Mouse (Mus musculus): ENCODE data around the gene Gm17720. TPM values are rescaled to one million over a fixed set of nuclear protein-coding genes. Genes with fewer than 3 reads are reported as not detected.

Gm17720 gene
- total and polyA plus RNA-seq, 2 experiments from 2014 or later: not detected

- 77% methylated on average over 8 of the region's 8 CpGs for WGBS
- ATAC-seq (no peak), DNase-seq (no peak)
- Histone ChIP-seq H3K4me2 (ENCODE audit: low read depth) (no peak overlapping the region), H3K4me3 (ENCODE audit: low read depth, low read length) (no peak overlapping the region), H3K4me1 (ENCODE audit: insufficient read depth) (no peaks in the 10 kb centered on the region), H3K9ac (no peak overlapping the region), H3K27ac (ENCODE audit: low read depth, low read length) (no peak overlapping the region), H3K36me3 (ENCODE audit: insufficient read depth) (no peaks in the 10 kb centered on the region), H3K27me3 (ENCODE audit: insufficient read depth, low read length) (no peaks in the 10 kb centered on the region; the same call in 1 of the 2 replicates), H3K9me3 (ENCODE audit: low read length) (no peaks in the 10 kb centered on the region)
- no peak for TF ChIP-seq CTCF (IDR thresholded peaks at IDR 0.05; ENCODE audit: low read depth)
Observed at GRCm38 (mm10) chr8:110074496-110074895, 28.1 kb downstream of the Gm17720 start.

GRCm38 (mm10) chr8:110071600-110071999 lies 31.0 kb downstream of the Gm17720 start:
- H3K4me1 ChIP-seq (ENCODE audit: insufficient read depth): no peaks in the 10 kb centered on the region
- peak; percentile 95 for TF ChIP-seq CTCF (IDR thresholded peaks at IDR 0.05; ENCODE audit: low read depth)
- no peaks in the 10 kb centered on the region for H3K36me3 ChIP-seq (ENCODE audit: insufficient read depth)
- no peak overlapping the region for H3K9ac ChIP-seq
- 15% methylated on average over 9 of the region's 9 CpGs for WGBS
- H3K4me2 ChIP-seq (ENCODE audit: low read depth): no peak overlapping the region
- DNase-seq (peak; percentile 84), ATAC-seq (peak; percentile 45; the same call in 1 of the 2 replicates)
- H3K27me3 ChIP-seq (ENCODE audit: insufficient read depth, low read length): no peaks in the 10 kb centered on the region; the same call in 1 of the 2 replicates
- H3K27ac ChIP-seq (ENCODE audit: low read depth, low read length): no peak overlapping the region
- no peak overlapping the region for H3K4me3 ChIP-seq (ENCODE audit: low read depth, low read length)
- H3K9me3 ChIP-seq (ENCODE audit: low read length): no peaks in the 10 kb centered on the region

- Histone ChIP-seq H3K9me3 (ENCODE audit: low read length) (no peaks in the 10 kb centered on the region), H3K4me2 (ENCODE audit: low read depth) (no peak overlapping the region), H3K27me3 (ENCODE audit: insufficient read depth, low read length) (no peaks in the 10 kb centered on the region; the same call in 1 of the 2 replicates), H3K27ac (ENCODE audit: low read depth, low read length) (no peak overlapping the region), H3K36me3 (ENCODE audit: insufficient read depth) (no peaks in the 10 kb centered on the region), H3K9ac (no peak overlapping the region), H3K4me3 (ENCODE audit: low read depth, low read length) (no peak overlapping the region), H3K4me1 (ENCODE audit: insufficient read depth) (no peaks in the 10 kb centered on the region)
- no peak for TF ChIP-seq CTCF (IDR thresholded peaks at IDR 0.05; ENCODE audit: low read depth)
- no peak for ATAC-seq
- no peak for DNase-seq
- 85% methylated on average over 4 of the region's 4 CpGs for WGBS
Observed at GRCm38 (mm10) chr8:110069706-110070105, 32.8 kb downstream of the Gm17720 start.

GRCm38 (mm10) chr8:110065676-110066075 lies 36.9 kb downstream of the Gm17720 start:
- 88% methylated on average over 4 of the region's 4 CpGs for WGBS
- no peak for ATAC-seq
- H3K9ac ChIP-seq: no peak overlapping the region

GRCm38 (mm10) chr8:110064606-110065365 lies 37.8 kb downstream of the Gm17720 start:
- DNase-seq: peak; percentile 11
- no peak for ATAC-seq
- Histone ChIP-seq H3K9ac (no peak overlapping the region), H3K36me3 (ENCODE audit: insufficient read depth) (no peaks in the 10 kb centered on the region), H3K4me3 (ENCODE audit: low read depth, low read length) (no peak overlapping the region), H3K4me2 (ENCODE audit: low read depth) (no peak overlapping the region), H3K27ac (ENCODE audit: low read depth, low read length) (no peak overlapping the region), H3K9me3 (ENCODE audit: low read length) (0 out of 2 replicates have a peak, but pooled peaks cover 4% of the 10 kb centered on the region), H3K4me1 (ENCODE audit: insufficient read depth) (no peaks in the 10 kb centered on the region), H3K27me3 (ENCODE audit: insufficient read depth, low read length) (no peaks in the 10 kb centered on the region)
- TF ChIP-seq CTCF (IDR thresholded peaks at IDR 0.05; ENCODE audit: low read depth): no peak
- WGBS: 85% methylated on average over 18 of the region's 18 CpGs

More at GRCm38 (mm10) chr8:110065676-110066075, 36.9 kb downstream of the Gm17720 start:
- Histone ChIP-seq H3K4me3 (ENCODE audit: low read depth, low read length) (no peak overlapping the region), H3K27ac (ENCODE audit: low read depth, low read length) (no peak overlapping the region), H3K36me3 (ENCODE audit: insufficient read depth) (no peaks in the 10 kb centered on the region), H3K27me3 (ENCODE audit: insufficient read depth, low read length) (no peaks in the 10 kb centered on the region), H3K4me1 (ENCODE audit: insufficient read depth) (no peaks in the 10 kb centered on the region), H3K4me2 (ENCODE audit: low read depth) (no peak overlapping the region), H3K9me3 (ENCODE audit: low read length) (0 out of 2 replicates have a peak, but pooled peaks cover 4% of the 10 kb centered on the region)
- no peak for TF ChIP-seq CTCF (IDR thresholded peaks at IDR 0.05; ENCODE audit: low read depth)
- DNase-seq: no peak

GRCm38 (mm10) chr8:110064161-110064560 lies 38.4 kb downstream of the Gm17720 start:
- H3K4me2 ChIP-seq (ENCODE audit: low read depth): no peak overlapping the region
- WGBS: 80% methylated on average over 9 of the region's 9 CpGs
- H3K9me3 ChIP-seq (ENCODE audit: low read length): 0 out of 2 replicates have a peak, but pooled peaks cover 4% of the 10 kb centered on the region
- no peaks in the 10 kb centered on the region for H3K27me3 ChIP-seq (ENCODE audit: insufficient read depth, low read length)
- H3K9ac ChIP-seq: no peak overlapping the region
- no peak for TF ChIP-seq CTCF (IDR thresholded peaks at IDR 0.05; ENCODE audit: low read depth)
- no peak overlapping the region for H3K4me3 ChIP-seq (ENCODE audit: low read depth, low read length)
- DNase-seq (no peak), ATAC-seq (no peak)
- no peaks in the 10 kb centered on the region for H3K36me3 ChIP-seq (ENCODE audit: insufficient read depth)
- H3K27ac ChIP-seq (ENCODE audit: low read depth, low read length): no peak overlapping the region
- no peaks in the 10 kb centered on the region for H3K4me1 ChIP-seq (ENCODE audit: insufficient read depth)

GRCm38 (mm10) chr8:110058207-110058606 lies 44.3 kb downstream of the Gm17720 start:
- Histone ChIP-seq H3K4me2 (ENCODE audit: low read depth) (no peak overlapping the region), H3K4me3 (ENCODE audit: low read depth, low read length) (no peak overlapping the region), H3K9me3 (ENCODE audit: low read length) (0 out of 2 replicates have a peak, but pooled peaks cover 4% of the 10 kb centered on the region), H3K27me3 (ENCODE audit: insufficient read depth, low read length) (no peaks in the 10 kb centered on the region), H3K36me3 (ENCODE audit: insufficient read depth) (no peaks in the 10 kb centered on the region), H3K4me1 (ENCODE audit: insufficient read depth) (no peaks in the 10 kb centered on the region), H3K9ac (no peak overlapping the region), H3K27ac (ENCODE audit: low read depth, low read length) (no peak overlapping the region)
- DNase-seq (no peak), ATAC-seq (no peak)
- whole genome bisulfite sequencing: 69% methylated on average over 8 of the region's 8 CpGs
- TF ChIP-seq CTCF (IDR thresholded peaks at IDR 0.05; ENCODE audit: low read depth): no peak

All from forebrain, postnatal 0 days (tissue).